Mouse (Mus musculus): ENCODE measurements around the gene Prkag3. TPM values are rescaled to one million over a fixed set of nuclear protein-coding genes. Genes with fewer than 3 reads are reported as not detected.

Prkag3 gene
- polyA plus RNA-seq, 1 experiment from 2014 or later: 0.40 TPM

Other genes with a start within 250 kb of the Prkag3 start
- 43.9 and 48.5 TPM in 2 replicates for gene Cnot9, start 243.2 kb downstream of the Prkag3 start, polyA plus RNA-seq (2015; fragmentation: Nextera tagmentation; extraction: Ambion mirVana)
- gene Plcd4, start 206.3 kb downstream of the Prkag3 start, polyA plus RNA-seq (2015; fragmentation: Nextera tagmentation; extraction: Ambion mirVana): 10.1 and 10.8 TPM in 2 replicates
- 22.3 and 23.4 TPM in 2 replicates for gene Usp37, start 204.9 kb downstream of the Prkag3 start, polyA plus RNA-seq (2015; fragmentation: Nextera tagmentation; extraction: Ambion mirVana)
- gene Zfp142, start 161.0 kb downstream of the Prkag3 start, polyA plus RNA-seq (2015; fragmentation: Nextera tagmentation; extraction: Ambion mirVana): 7.1 and 8.3 TPM in 2 replicates
- 21.5 and 22.9 TPM in 2 replicates for gene Bcs1l, start 160.9 kb downstream of the Prkag3 start, polyA plus RNA-seq (2015; fragmentation: Nextera tagmentation; extraction: Ambion mirVana)
- gene Rnf25, start 147.8 kb downstream of the Prkag3 start, polyA plus RNA-seq (2015; fragmentation: Nextera tagmentation; extraction: Ambion mirVana): 46.0 and 47.8 TPM in 2 replicates
- gene Stk36, start 147.8 kb downstream of the Prkag3 start, polyA plus RNA-seq (2015; fragmentation: Nextera tagmentation; extraction: Ambion mirVana): 13.4 and 13.9 TPM in 2 replicates
- 7.7 and 8.9 TPM in 2 replicates for gene Ttll4, start 87.5 kb downstream of the Prkag3 start, polyA plus RNA-seq (2015; fragmentation: Nextera tagmentation; extraction: Ambion mirVana)
- 2.9 and 3.2 TPM in 2 replicates for gene Cyp27a1, start 35.6 kb downstream of the Prkag3 start, polyA plus RNA-seq (2015; fragmentation: Nextera tagmentation; extraction: Ambion mirVana)
- 5.7 and 6.4 TPM in 2 replicates for gene Wnt6, start 22.7 kb upstream of the Prkag3 start, polyA plus RNA-seq (2015; fragmentation: Nextera tagmentation; extraction: Ambion mirVana)
- 0.09 and 0.20 TPM in 2 replicates for gene Wnt10a, start 42.3 kb upstream of the Prkag3 start, polyA plus RNA-seq (2015; fragmentation: Nextera tagmentation; extraction: Ambion mirVana)
- 10.0 and 11.6 TPM in 2 replicates for gene Cdk5r2, start 105.7 kb upstream of the Prkag3 start, polyA plus RNA-seq (2015; fragmentation: Nextera tagmentation; extraction: Ambion mirVana)
- gene Fev, start 136.2 kb upstream of the Prkag3 start, polyA plus RNA-seq (2015; fragmentation: Nextera tagmentation; extraction: Ambion mirVana): 0.73 TPM in 1 of 2 replicates, not detected in the other
- 0.41 and 1.5 TPM in 2 replicates for gene Cryba2, start 143.9 kb upstream of the Prkag3 start, polyA plus RNA-seq (2015; fragmentation: Nextera tagmentation; extraction: Ambion mirVana)
- 0.41 and 0.43 TPM in 2 replicates for gene Cfap65, start 186.4 kb upstream of the Prkag3 start, polyA plus RNA-seq (2015; fragmentation: Nextera tagmentation; extraction: Ambion mirVana)
- 0.84 and 3.0 TPM in 2 replicates for gene Ihh, start 202.5 kb upstream of the Prkag3 start, polyA plus RNA-seq (2015; fragmentation: Nextera tagmentation; extraction: Ambion mirVana)